Mouse (Mus musculus) embryonic stem cell, embryonic (primary cell): ENCODE results near the gene Chsy1.

Source experiments
- CTCF ChIA-PET, 4 experiments: fragments of 300-600 bp in 2 of 4; fragments of 350-600 bp in 2 of 4; sonication (Branson Sonifier 250); formaldehyde crosslinking; loops; one replicate each; lab custom pipeline; 2022; ENCODE audit warnings: inconsistent platforms in 2 of 4; lab: Charles Lee
- POLR2A ChIA-PET, 4 experiments: fragments of 300-600 bp in 2 of 4; fragments of 350-600 bp in 2 of 4; sonication (Branson Sonifier 250); formaldehyde crosslinking; loops; one replicate each; lab custom pipeline; 2022; ENCODE audit warnings: antibody characterized with exemption in 4 of 4, inconsistent platforms in 1 of 4; lab: Charles Lee

Gene Chsy1

GRCm38 (mm10) chr7:66108961-66109854 lies at the start of gene Chsy1:
TSS of gene Chsy1 (plus strand) at chr7:66109515.
- CTCF ChIA-PET = interaction anchor here (0.6 to 1.1 kb wide), 7 partner anchors 9 to 396 kb away, joined by 3 to 10 read pairs (median 4); no protein-coding TSS in a partner anchor
- POLR2A ChIA-PET = interaction anchor here in 3 of 4 experiments (0.5 to 1.8 kb wide), 11 partner anchors 11 to 438 kb away, joined by 3 to 11 read pairs (median 3); partner anchors contain the start of gene Selenos (in 1 of the 3)

GRCm38 (mm10) chr7:66060066-66060956 lies 49.0 kb upstream of the Chsy1 start:
- POLR2A ChIA-PET = interaction anchor here in 3 of 4 experiments (0.8 to 12.1 kb wide), 23 partner anchors 8 to 367 kb away, joined by 3 to 118 read pairs (median 5); partner anchors contain the start of genes Selenos (in 3 of the 3) and Pcsk6 (in 1 of the 3)
- CTCF ChIA-PET = interaction anchor here in 3 of 4 experiments (0.7 to 1.7 kb wide), 6 partner anchors 11 to 362 kb away, joined by 3 to 7 read pairs (median 4); no protein-coding TSS in a partner anchor

- ChIA-PET POLR2A (interaction anchor here in 3 of 4 experiments (0.8 to 12.1 kb wide), 21 partner anchors 8 to 416 kb away, joined by 3 to 118 read pairs (median 5); partner anchors contain the start of genes Selenos (in 3 of the 3), Pcsk6 (in 1 of the 3) and Tarsl2 (in 1 of the 3)), CTCF (interaction anchor here in 2 of 4 experiments (0.8 to 1.7 kb wide), 5 partner anchors 10 to 363 kb away, joined by 3 to 7 read pairs (median 3); no protein-coding TSS in a partner anchor)
These were observed 48.3 kb upstream of the Chsy1 start for GRCm38 (mm10) chr7:66061057-66061456.

GRCm38 (mm10) chr7:66076411-66076810 lies 32.9 kb upstream of the Chsy1 start:
- ChIA-PET POLR2A (interaction anchor here in 1 of 4 experiments (0.8 to 1.3 kb wide), 5 partner anchors 10 to 16 kb away, joined by 3 to 4 read pairs (median 3); no protein-coding TSS in a partner anchor), CTCF (no interaction called here)

GRCm38 (mm10) chr7:66079364-66080230 lies 29.7 kb upstream of the Chsy1 start, which contains the start of gene Selenos:
TSS of gene Selenos (plus strand) at chr7:66079649.
- ChIA-PET CTCF (interaction anchor here in 3 of 4 experiments (0.6 to 1.7 kb wide), 8 partner anchors 9 to 409 kb away, joined by 3 to 13 read pairs (median 4); no protein-coding TSS in a partner anchor), POLR2A (interaction anchor here in 3 of 4 experiments (0.6 to 3.6 kb wide), 107 partner anchors 8 to 1710 kb away, joined by 3 to 118 read pairs (median 4); partner anchors contain the start of genes Asb7 (in 2 of the 3), Lins1 (in 2 of the 3), Snrpa1 (in 2 of the 3) and Chsy1 (in 1 of the 3))

- ChIA-PET POLR2A (interaction anchor here in 3 of 4 experiments (0.6 to 3.6 kb wide), 52 partner anchors 8 to 1688 kb away, joined by 3 to 118 read pairs (median 5); partner anchors contain the start of genes Snrpa1 (in 2 of the 3), Asb7 (in 1 of the 3), Chsy1 (in 1 of the 3) and Lins1 (in 1 of the 3)), CTCF (interaction anchor here in 2 of 4 experiments (0.7 to 1.7 kb wide), 2 partner anchors 25 to 409 kb away, joined by 3 to 4 read pairs; no protein-coding TSS in a partner anchor)
These were observed 29.1 kb upstream of the Chsy1 start for GRCm38 (mm10) chr7:66080231-66080613.

GRCm38 (mm10) chr7:66083757-66084156 lies 25.6 kb upstream of the Chsy1 start:
- CTCF ChIA-PET = no interaction called here
- POLR2A ChIA-PET = interaction anchor here in 1 of 4 experiments (0.9 kb wide), 1 partner anchor 10 kb away, joined by 5 read pairs; no protein-coding TSS in a partner anchor

GRCm38 (mm10) chr7:66084546-66084945 lies 24.8 kb upstream of the Chsy1 start:
- ChIA-PET CTCF (no interaction called here), POLR2A (interaction anchor here in 1 of 4 experiments (0.8 to 0.9 kb wide), 2 partner anchors 9 to 11 kb away, joined by 3 to 5 read pairs; no protein-coding TSS in a partner anchor)

- POLR2A ChIA-PET = interaction anchor here in 2 of 4 experiments (0.6 to 8.0 kb wide), 6 partner anchors 8 to 26 kb away, joined by 3 to 94 read pairs (median 8); partner anchors contain the start of gene Selenos (in 2 of the 2)
- CTCF ChIA-PET = interaction anchor here in 3 of 4 experiments (0.7 to 1.2 kb wide), 3 partner anchors 60 to 1627 kb away, joined by 3 read pairs; no protein-coding TSS in a partner anchor
These were observed 21.7 kb upstream of the Chsy1 start for GRCm38 (mm10) chr7:66087652-66088051.

- ChIA-PET POLR2A (interaction anchor here in 3 of 4 experiments (0.6 to 8.0 kb wide), 6 partner anchors 9 to 240 kb away, joined by 3 to 94 read pairs (median 7); partner anchors contain the start of gene Selenos (in 2 of the 3)), CTCF (interaction anchor here in 3 of 4 experiments (0.7 to 1.2 kb wide), 3 partner anchors 9 to 1627 kb away, joined by 3 read pairs; no protein-coding TSS in a partner anchor)
These were observed 21.2 kb upstream of the Chsy1 start for GRCm38 (mm10) chr7:66088077-66088476.

GRCm38 (mm10) chr7:66090676-66091190 lies 18.6 kb upstream of the Chsy1 start:
- CTCF ChIA-PET = interaction anchor here in 1 of 4 experiments (0.7 kb wide), 1 partner anchor 53 kb away, joined by 10 read pairs; no protein-coding TSS in a partner anchor
- POLR2A ChIA-PET = interaction anchor here in 3 of 4 experiments (0.7 to 8.0 kb wide), 8 partner anchors 9 to 599 kb away, joined by 3 to 94 read pairs (median 15); partner anchors contain the start of genes Selenos (in 3 of the 3), Asb7 (in 1 of the 3) and Lins1 (in 1 of the 3)

- ChIA-PET POLR2A (interaction anchor here in 3 of 4 experiments (0.6 to 8.0 kb wide), 16 partner anchors 10 to 598 kb away, joined by 3 to 94 read pairs (median 4); partner anchors contain the start of genes Selenos (in 3 of the 3), Asb7 (in 1 of the 3) and Lins1 (in 1 of the 3)), CTCF (interaction anchor here in 2 of 4 experiments (0.6 kb wide), 3 partner anchors 92 to 889 kb away, joined by 4 to 8 read pairs (median 5); no protein-coding TSS in a partner anchor)
These were observed 17.8 kb upstream of the Chsy1 start for GRCm38 (mm10) chr7:66091553-66091952.

GRCm38 (mm10) chr7:66092656-66093055 lies 16.7 kb upstream of the Chsy1 start:
- POLR2A ChIA-PET = interaction anchor here in 3 of 4 experiments (0.6 to 8.0 kb wide), 10 partner anchors 10 to 388 kb away, joined by 3 to 94 read pairs (median 7); partner anchors contain the start of gene Selenos (in 3 of the 3)
- CTCF ChIA-PET = interaction anchor here in 2 of 4 experiments (1.1 to 1.4 kb wide), 2 partner anchors 9 to 388 kb away, joined by 3 to 4 read pairs; no protein-coding TSS in a partner anchor

- CTCF ChIA-PET = no interaction called here
- POLR2A ChIA-PET = interaction anchor here in 2 of 4 experiments (0.7 to 8.0 kb wide), 3 partner anchors 8 to 210 kb away, joined by 3 to 94 read pairs (median 12); partner anchors contain the start of gene Selenos (in 1 of the 2)
These were observed 15.2 kb upstream of the Chsy1 start for GRCm38 (mm10) chr7:66094141-66094540.

GRCm38 (mm10) chr7:66098803-66099202 lies 10.5 kb upstream of the Chsy1 start:
- CTCF ChIA-PET = interaction anchor here in 3 of 4 experiments (0.7 to 0.9 kb wide), 3 partner anchors 199 to 241 kb away, joined by 3 to 7 read pairs (median 3); no protein-coding TSS in a partner anchor

More at GRCm38 (mm10) chr7:66098803-66099202, 10.5 kb upstream of the Chsy1 start:
- POLR2A ChIA-PET = no interaction called here
